Mouse (Mus musculus) spleen, adult 2 months (tissue): ENCODE data around the gene Tapbp.

Experiments used
- CTCF ChIP-seq: fragments of 200-500 bp; IDR thresholded peaks from 2 replicates; pipeline ENCODE4 v1.5.1; 2011; ENCODE audit warnings: mild to moderate bottlenecking, inconsistent platforms; ENCODE audit not compliant: insufficient read depth, insufficient read length, insufficient replicate concordance; ENCODE audit errors: extremely low read depth
- POLR2A ChIP-seq: fragments of 200-500 bp; IDR thresholded peaks from 2 replicates; pipeline ENCODE4 v1.6.1; 2011; ENCODE audit warnings: low read depth, low read length, inconsistent platforms

GRCm38 (mm10) chr17:33909869-33910250 is 5.8 kb upstream of the Tapbp start:
- TF ChIP-seq CTCF: no peak
- no peak for TF ChIP-seq POLR2A
